Mouse (Mus musculus) kidney, adult 2 months (tissue): ENCODE measurements at regions not wholly inside any gene's neighbourhood (a gene's known extent, or its start where the extent isn't known, plus 50 kb on each side); places are given as distances from the start of the nearest gene placed in this dataset.

Source experiments
- CTCF ChIP-seq: fragments of 200-500 bp; conservative IDR thresholded peaks from 2 replicates; pipeline ENCODE4 v1.5.1; 2011; ENCODE audit warnings: low read depth, mild to moderate bottlenecking, control low read depth, low read length, moderate library complexity, mixed read lengths; ENCODE audit not compliant: insufficient read depth, insufficient read length
- POLR2A ChIP-seq: fragments of 200-500 bp; IDR thresholded peaks from one replicate; pipeline ENCODE4 v1.6.1; 2011; ENCODE audit warnings: low read depth, low read length, control low read depth

DNA sequence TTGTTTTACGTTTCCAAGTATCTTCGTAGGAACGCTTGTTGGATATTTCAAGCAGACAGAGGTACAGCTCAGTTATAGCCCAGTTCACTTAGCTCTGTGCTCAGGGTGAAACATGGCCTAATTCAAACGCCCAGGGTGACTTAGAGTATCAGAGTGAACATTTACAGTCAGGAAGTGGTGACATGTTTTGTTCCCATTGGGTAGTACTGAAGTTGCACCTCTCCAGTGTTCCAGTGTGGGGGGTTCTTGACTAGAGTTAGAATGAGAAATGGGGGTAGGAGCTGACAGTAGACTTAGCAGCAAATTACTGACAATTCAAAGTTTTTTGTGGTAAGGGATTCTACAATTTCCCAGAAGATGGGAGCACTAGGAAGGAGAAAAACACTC, 159.9 kb upstream of the Cypt12 start:
- TF ChIP-seq CTCF: no peak
- TF ChIP-seq POLR2A: no peak
